Mouse (Mus musculus) activated CD4-positive, CD25-positive, alpha-beta regulatory T cell (primary cell): ENCODE measurements around the gene Kif9. TPM values are rescaled to one million over a fixed set of nuclear protein-coding genes. Genes with fewer than 3 reads are reported as not detected.

Experiments
- polyA plus RNA-seq, 2 experiments: library from polyadenylated mRNA; unstranded; fragments of 100-300 nt; shearing (Covaris generic); gene quantifications; one replicate each; pipeline ENCODE4 v1.2.1; 2017

Gene Kif9
- under 1 TPM; 0.27 to 0.38 TPM for polyA plus RNA-seq

DNA sequence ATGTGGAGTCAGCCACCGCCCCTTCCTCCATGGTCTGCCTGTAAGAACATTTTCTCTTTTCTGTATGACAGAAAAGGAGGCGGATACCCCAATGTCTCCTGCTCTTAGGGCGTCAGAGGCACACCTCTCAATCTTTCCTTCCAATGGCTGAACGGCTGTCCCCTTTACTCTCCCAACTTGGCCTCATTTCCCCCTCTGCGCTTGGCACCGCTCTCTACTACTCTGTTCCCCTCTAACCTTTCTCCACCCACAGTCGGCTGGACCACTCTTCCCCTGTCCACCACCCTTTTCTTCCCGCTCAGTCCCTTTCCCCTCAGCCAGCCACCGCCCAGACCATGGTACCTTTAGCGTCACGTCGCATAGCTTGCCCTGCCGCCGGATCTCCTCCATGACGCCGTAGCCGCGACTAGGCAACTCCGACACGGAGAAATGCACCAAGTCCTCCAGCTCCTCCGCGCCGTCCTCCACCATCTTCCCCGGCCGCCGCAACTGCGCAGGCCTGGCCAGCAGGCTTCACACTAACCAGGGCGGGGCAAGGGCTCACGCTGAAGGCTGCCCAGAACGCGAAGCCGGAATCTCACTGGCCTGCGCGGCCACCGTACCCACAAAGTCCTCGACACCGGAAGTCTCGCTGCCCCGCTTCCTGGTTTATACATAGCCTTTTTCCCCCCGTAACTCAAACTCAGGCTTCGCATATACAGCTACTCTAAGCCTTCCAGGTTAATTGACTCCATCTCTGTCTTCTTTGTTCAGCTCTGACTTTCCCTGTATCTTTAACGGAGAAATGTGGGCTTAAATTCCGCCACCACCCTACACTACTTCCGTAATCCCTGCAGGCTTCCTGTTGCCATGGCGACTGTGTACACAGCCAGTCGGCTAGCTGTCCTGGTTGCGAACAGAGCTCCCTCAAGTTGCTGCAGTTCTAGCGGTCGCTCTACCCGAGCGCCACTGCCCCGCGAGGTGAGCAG, at the start of gene Kif9, which contains the start of gene Klhl18:
Gene Kif9 (plus strand): TSS at position 835 of the 968 bp plus-strand sequence.
Gene Klhl18 (minus strand): TSS at position 571 of the 968 bp plus-strand sequence.

DNA sequence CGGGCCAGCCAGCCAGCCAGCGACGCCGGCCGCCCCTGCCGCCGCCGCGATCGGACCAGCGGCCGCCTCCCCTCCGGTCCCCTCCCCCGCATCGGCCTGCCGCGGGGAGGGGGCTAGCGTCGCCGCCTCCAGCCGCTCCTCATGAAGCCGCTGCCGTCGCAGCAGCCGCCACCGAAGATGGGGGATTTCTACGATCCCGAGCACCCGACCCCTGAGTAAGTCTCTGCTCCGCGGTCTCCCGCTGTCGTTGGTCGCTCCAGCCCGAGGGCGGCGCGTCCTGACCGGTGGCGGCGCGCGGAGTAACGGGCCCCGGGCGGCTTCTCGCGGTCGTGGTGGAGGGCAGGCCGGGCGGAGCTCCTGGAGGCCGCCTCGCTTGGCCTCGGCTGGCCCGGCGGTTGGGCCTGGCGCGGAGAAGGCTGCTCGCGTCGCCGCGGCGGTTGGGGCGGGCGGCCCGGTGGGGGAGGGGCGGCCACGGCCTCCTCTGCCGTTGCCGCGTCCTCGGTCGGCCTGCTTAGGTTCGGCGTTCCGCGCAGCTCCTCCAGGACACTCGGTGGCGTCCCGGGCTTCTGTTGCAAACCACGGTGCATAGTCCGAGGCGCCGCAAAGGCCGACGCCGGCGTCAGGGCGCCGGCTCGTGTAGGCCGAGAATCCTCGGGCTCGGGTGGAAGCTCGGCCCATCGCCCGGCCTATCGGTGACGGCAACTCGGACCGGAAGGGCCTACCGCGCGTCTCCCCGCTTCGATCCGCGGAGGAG, 56.0 kb downstream of the Kif9 start, which contains the start of gene Setd2:
Gene Setd2 (plus strand): TSS at position 60 of the 754 bp plus-strand sequence.

Other genes starting within 250 kb of the Kif9 start
- gene Cspg5, start 233.2 kb upstream of the Kif9 start, polyA plus RNA-seq = under 1 TPM; 0.11 to 0.15 TPM
- gene Elp6, start 171.8 kb upstream of the Kif9 start, polyA plus RNA-seq = 10 to 100 TPM; 12.9 to 13.7 TPM
- 10 to 100 TPM; 45.2 to 58.8 TPM for gene Scap, start 143.7 kb upstream of the Kif9 start, polyA plus RNA-seq
- gene Ptpn23, start 68.7 kb upstream of the Kif9 start, polyA plus RNA-seq = 1 to 10 TPM; 3.7 to 5.1 TPM
- under 1 TPM; 0.28 to 0.52 TPM for gene Ngp, start 57.2 kb upstream of the Kif9 start, polyA plus RNA-seq
- gene Klhl18, start 264 bp upstream of the Kif9 start, polyA plus RNA-seq = 1 to 10 TPM; 6.8 to 8.0 TPM
- gene Setd2, start 55.6 kb downstream of the Kif9 start, polyA plus RNA-seq = 10 to 100 TPM; 31.2 to 36.0 TPM
- 1 to 10 TPM; 1.0 to 3.1 TPM for gene Nradd, start 147.5 kb downstream of the Kif9 start, polyA plus RNA-seq
- 10 to 100 TPM; 26.7 to 84.1 TPM for gene Nbeal2, start 177.2 kb downstream of the Kif9 start, polyA plus RNA-seq
- gene Ccdc12, start 179.5 kb downstream of the Kif9 start, polyA plus RNA-seq = 100 to 1,000 TPM; 302 to 304 TPM